Mouse (Mus musculus) megakaryocyte, embryonic 14.5 days (primary cell): ENCODE measurements at regions not wholly inside any gene's neighbourhood (a gene's known extent, or its start where the extent isn't known, plus 50 kb on each side); places are given as distances from the start of the nearest gene placed in this dataset.

ENCODE experiments used
- FLI1 ChIP-seq: IDR thresholded peaks from 2 replicates; pipeline ENCODE4 v1.6.1; 2012; ENCODE audit warnings: low read length, inconsistent platforms, mixed read lengths
- GATA1 ChIP-seq: IDR thresholded peaks from 3 replicates; pipeline ENCODE4 v1.6.1; 2012; ENCODE audit warnings: mixed read lengths, low read length, inconsistent platforms, borderline replicate concordance

GRCm38 (mm10) chr13:97310855-97311189 is 69.9 kb downstream of the Enc1 start:
- TF ChIP-seq GATA1 (no peak), FLI1 (no peak)
